Mouse (Mus musculus): ENCODE measurements around the gene Rhcg. TPM values are rescaled to one million over a fixed set of nuclear protein-coding genes. Genes with fewer than 3 reads are reported as not detected.

Rhcg gene
- not detected for polyA plus RNA-seq (2017; shearing (Covaris generic))

DNA sequence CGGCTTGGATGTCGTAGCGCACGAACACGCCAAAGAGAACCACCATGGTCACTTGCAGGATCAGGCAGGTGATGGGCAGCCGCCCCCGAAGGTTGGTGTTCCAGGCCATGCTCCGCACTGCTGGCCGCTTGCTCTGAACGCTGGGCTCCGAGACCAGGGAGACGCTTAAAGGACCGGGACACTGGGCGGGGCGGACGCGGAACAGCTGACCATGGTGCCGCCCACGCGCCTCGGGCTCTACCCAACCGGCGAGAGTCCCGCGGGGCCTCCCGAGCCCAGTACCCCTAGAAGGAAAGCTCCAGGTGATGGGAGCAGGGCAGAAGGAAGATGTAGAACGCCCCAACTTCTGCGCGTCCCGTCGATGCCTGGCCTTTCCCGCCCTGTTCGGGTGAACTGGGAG, at the start of gene Rhcg:
Rhcg (minus strand) TSS at position 240 of the 400 bp plus-strand sequence.
- ATAC-seq, result no peak

DNA sequence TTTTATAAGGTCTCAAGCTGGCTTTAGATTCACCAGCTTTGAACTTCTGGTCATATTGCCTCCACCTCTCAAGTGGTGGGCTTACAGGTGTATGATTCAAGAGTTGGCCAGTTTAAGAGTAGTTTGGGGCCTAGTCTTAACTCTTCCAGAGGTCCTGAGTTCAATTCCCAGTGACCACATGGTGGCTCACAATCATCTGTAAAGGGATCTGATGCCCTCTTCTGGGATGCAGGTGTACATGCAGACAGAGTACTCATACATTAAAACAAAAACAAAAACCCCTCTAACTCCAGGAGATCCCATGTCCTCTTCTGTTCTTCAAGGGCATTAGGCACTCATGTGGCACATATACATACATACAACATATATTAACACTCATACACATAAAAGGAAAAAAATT, 49.2 kb upstream of the Rhcg start:
- no peak for ATAC-seq

DNA sequence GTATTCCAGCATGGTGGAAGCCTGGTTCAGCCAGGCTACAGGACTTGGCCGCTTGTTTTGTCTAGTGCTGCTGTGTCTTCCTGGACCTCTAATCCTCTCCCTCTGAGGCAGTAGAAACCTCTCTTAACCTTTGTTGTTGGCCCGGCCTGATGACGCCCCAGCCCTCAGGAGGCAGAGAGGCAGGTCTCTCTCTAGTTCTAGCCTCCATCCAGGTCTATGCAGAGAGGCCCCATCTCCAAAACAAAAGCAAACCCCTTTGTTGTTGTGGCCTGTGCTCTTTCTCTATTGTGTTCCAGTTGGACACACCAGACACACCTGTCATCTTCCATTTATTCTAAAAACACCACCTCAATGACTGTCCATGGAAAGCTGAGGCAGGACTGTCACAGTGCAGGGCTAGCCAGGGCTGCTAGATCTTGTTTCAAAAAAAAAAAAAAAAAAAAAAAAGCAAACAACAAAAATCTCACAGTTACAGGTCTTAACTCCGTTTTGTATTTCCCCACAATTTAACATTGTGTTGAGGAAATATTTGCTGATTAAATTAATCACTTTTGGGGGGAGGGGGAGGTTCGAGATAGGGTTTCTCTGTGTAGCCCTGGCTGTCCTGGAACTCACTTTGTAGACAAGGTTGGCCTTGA, 43.9 kb upstream of the Rhcg start:
- no peak for ATAC-seq

DNA sequence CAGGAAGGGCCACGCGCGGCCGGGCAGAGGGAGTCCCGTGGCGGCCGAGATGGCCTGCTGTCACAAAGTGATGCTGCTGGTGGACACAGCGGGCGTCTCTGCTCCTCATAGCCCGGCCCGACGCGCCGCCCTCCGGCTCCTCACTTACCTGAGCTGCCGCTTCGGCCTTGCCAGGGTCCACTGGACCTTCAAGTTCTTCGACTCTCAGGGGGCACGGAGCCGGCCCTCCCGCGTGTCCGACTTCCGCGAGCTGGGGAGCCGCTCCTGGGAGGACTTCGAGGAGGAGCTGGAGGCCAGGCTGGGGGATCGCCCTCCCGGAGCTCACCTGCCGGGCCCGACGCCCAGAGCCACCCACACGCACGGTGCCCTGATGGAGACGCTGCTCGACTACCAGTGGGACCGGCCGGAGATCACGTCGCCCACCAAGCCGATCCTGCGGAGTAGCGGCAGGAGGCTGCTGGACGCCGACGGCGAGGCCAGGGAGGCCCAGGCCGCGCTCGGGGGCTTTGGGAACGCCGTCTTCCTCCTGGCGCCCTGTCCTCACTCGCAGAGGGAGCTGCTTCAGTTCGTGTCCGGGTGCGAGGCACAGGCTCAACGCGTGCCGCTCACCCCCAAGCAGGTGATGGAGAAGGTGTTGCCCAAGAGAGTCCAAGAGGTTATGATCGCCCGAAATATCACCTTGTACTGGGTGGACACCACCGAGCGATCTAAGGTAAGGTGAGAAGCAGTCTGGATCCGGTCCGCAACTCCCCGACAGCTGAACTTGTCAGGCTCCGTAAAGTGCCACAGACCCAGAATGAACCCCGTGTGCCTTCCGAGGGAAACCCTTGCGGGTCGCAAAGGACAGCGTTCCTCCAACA, 43.1 kb upstream of the Rhcg start:
- ATAC-seq, result peak; percentile 2

DNA sequence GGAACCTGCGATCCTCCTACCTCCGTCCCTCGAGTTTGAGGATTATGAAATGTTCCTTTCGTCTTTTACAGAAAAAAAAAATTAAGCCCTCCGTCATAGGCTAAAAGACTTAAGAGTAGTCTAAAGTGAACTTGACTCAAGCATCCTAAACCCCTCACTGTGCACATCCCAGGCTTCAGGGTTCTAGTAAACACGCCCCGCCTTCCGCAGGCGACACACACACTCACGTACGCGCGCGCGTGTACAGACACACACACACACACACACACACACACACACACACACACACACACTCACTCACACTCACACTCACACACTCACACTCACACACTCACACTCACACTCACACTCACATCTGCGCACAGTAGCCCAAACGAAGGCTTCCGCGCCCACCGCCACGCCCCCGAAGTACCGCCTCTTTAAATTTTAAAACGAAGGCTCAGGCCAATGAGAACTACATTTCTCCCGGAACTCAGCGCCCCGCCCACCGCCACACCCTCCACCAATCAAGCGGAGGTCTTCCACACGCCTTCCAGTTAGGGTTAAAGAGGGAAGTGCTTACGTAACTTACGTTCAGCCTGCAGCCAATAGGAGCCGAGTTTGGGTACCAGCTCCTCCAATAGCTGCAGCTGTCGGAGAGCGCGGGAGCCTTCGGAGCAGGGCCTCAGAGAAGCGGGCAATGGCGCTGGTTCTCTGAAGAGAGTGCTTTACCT, 42.3 kb upstream of the Rhcg start, which contains the start of gene Ticrr:
Ticrr (plus strand) TSS at position 619 of the 713 bp plus-strand sequence.
- peak; percentile 99 for ATAC-seq

DNA sequence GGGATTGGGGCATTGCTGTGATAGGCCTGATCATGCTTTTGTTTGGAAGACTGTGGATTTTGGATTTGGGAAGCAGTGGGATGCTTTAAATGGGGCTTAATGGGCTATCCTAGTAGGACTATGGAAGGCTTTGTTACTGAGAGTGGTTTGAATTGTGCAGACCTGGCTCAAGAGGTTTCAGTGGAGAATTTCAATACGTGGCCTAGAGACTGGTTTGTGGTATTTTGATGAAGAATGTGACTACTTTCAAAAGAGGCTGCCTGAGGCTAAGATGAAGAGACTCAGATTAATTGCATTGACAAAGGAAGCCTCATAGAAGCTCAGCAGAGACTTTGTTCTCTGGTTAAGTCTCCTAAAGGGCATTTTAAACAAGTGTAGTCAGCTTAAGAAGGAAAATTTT, 37.1 kb upstream of the Rhcg start:
- ATAC-seq, result no peak

DNA sequence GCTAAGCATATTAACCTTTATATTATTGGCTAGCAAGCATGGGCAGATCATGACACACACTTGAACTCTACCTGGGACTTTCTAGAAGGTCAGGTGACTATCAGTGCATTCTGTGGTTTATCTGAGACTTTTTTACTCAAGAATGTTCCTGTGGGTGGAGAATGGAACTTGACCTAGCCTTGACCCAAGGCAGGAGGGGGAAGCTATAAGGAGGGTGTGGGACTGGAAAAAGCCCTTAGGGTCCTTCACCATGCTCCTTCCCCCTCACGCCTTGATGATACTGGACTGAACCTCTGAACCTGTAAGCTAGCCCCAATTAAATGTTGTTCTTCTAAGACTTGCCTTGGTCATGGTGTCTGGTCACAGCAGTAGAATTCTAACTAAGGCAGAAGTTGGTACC, 36.7 kb upstream of the Rhcg start:
- ATAC-seq, result no peak

DNA sequence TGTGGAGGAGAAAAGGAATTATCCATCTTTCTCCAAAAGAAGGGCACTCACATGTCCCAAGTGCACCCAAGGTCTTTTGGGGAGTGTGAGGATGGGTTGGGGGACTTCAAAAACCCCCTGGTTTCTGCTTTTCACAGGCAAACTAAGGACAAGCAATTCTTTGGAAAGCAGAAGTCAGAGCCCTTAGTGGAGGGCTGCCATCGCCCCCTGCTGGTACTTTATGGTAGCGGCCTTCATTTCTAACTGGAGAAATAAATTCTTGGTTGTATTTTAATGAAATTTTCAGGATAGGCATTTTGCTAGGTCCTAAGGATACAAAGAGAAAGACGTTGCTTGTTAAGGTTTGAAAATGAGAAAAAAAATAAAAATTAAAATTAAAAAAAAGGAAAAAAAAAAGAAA, 31.5 kb upstream of the Rhcg start:
- ATAC-seq, result no peak

DNA sequence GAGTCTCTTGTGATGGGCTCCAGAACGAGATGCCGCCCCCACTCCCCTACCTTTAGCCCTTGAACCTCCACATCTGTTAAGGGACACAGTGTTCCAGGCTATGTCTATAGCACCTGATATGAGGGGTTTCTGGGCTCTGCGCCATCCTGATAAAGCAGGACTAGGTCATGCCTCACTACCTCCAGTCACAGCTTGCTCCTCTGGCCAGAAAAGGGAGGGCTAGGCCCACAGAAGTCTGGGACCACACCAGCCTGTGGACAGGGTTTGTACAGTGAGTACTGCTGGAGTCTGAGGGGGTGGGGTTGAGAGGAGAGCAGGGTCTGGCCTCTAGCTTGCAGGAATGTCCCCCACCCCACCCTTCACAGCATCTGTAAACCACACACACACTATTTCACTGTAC, 29.8 kb upstream of the Rhcg start:
- no peak for ATAC-seq

DNA sequence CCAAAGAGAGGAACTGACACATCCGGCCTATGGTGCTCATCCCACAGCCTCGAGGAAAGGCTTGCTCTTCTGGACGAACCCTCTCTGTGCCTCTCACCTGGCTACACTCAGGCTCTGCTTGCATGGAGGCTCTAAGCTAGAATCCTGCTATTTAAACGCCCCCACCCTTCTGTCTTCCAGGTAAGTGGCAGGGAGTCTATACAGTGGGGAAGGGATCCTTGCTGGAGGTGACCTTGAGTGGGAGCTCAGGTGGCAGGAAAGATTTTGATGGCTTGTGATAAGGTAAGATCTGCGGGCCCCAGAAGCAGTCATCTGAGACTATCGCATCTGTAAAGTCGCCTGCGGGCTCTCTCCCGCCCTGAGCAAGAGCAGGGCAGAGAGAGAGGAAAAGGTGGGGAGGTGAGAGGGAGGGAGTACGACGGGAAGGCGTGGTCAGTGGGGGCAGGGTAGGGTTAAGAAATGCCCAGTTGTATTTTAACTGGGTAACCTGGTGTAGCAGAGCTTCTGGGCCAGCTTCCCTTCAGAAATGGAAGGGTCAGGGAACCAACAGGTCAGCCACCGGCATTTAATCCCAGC, 14.4 kb upstream of the Rhcg start:
- ATAC-seq, result no peak

DNA sequence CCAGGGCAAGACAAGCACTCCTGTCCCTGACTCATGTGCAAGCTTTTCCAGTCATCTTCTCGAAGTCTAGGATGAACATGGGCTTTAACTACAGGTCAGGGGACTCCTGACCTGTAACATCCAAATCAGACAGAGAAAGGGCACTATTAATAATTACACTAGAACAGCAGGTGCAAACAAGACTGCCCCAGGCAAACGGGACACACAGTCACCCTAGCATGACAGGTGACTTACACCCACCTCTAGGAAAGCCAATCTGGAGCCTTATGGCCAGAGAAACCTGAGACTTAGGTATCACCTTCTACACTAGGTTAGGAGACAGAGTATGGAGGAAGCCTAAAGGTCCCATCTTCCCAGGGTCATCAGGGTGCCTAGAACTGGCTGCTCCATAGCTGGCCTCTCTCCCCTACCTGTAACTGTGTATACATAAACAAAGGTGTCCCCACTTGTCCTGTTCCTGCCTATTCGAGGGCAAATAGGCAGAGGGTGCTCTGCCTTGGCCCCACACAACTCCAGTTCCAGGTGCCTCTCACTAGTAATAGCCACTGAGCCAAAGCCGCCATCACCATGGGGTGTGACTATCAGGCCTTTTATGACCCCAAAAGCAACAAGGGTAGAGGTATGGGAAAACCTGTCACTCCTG, 10.9 kb upstream of the Rhcg start:
- no peak for ATAC-seq

DNA sequence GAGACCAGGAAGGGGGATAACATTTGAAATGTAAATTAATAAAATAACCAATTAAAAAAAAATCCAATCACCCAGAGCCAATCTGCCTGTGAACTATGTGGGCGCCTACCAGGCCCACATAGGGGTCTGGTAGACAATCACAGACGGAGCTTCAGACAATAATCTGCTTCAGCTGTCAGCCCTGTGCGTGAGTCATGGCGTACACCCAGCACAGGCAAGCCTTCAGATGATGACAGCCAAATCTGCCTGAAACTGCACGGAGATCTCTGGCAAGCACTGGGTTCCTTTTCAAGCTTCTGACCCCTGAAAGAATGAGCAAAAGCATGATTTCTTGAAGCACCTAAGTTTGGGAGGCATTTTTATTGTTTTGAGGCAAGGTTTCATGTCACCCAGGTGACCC, 8.7 kb upstream of the Rhcg start:
- ATAC-seq, result no peak

DNA sequence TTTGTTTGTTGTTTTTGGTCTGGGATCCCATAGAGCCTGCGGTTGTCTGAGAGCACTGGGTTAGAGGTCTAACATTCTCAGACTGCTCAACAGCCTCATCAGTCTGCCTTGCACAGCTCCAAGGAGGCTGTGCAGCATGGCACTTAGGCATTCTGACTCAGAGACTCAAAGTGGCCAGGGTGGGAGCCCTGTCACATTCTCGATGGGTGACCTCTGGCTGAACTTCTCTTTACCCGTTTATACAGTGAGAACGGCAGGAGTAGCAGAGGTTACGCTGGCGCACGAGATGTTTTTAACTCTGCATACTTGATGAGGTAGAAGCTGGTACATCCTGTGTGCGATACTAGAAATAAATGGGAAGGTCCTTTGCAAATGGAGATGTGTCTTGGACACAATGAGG, 5.6 kb upstream of the Rhcg start:
- no peak for ATAC-seq

DNA sequence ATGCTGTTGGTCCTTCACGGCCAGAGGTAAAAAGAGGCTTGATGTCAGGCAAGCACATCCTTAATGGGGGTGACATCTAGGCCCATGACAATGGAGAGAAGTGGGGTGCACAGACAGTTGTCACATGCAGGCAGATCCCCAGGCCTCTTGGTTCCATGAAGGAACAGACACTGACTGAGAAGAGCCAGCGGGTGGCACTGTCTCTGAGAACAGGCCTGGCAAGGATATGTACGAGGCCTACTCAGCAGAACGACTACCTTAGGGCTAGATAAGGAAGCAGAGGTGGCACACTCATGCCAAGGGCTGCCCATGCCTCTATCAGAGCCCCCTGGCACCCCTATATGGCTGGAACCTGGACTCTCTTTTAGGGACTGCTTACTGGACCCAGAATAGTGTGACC, 2.0 kb upstream of the Rhcg start:
- no peak for ATAC-seq

DNA sequence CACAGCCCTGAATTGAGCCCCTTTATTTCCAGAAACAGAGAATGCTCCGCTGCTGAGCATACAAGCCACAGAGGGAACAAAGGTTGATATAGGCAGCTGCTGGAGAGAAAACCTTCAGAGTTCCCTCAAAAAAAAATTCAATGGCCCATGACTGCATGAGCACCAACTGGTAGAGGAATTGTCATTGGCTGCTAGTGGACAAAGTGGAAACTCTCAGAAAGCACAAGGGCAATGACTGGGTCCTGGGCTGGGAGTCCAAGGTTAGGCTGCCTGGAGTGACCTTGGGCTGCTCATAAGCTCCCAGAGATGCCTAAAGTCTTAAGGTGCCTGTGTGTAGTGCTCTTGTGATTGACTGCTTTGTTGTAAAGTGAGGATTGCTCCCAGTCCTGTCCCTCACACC, 1.5 kb downstream of the Rhcg start:
- ATAC-seq, result no peak

DNA sequence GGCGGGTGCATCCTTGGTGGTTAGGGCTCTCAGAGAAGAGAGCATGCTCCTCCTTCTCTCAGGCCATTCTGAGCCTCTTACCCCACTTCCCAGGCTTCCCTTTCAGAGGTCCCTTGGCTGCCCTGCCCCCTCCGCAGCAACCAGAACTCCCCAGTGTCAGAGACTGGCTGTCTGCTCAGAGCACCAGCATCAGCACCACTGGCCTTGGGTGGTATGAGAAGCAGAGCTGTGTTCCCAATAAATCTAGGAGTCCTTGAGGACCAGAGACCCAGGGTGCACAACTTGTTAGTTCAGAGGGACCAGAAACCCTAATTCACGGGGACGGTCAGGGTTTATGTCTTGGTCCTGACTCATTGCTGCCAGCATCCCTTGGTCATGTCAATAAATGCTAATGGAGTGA, 2.4 kb downstream of the Rhcg start:
- no peak for ATAC-seq

DNA sequence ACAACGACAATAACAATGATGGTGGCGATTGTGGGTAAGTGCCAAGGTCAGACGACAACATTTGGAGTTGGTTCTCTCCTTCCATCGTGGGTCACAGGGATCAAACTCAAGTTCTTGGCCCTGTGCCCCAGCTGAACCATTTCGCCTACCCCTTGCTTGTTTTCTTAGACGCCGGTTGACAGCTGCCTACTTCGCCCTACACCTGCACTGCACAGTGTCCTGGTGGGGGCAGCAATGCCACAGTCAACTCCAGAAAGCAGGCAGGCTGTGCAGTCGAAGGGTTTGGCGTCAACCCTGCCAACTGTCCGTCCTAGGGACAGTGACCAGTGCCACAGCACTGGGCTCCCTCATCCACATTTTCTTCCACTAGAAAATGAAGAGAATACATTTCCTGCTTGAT, 4.1 kb downstream of the Rhcg start:
- ATAC-seq, result no peak

DNA sequence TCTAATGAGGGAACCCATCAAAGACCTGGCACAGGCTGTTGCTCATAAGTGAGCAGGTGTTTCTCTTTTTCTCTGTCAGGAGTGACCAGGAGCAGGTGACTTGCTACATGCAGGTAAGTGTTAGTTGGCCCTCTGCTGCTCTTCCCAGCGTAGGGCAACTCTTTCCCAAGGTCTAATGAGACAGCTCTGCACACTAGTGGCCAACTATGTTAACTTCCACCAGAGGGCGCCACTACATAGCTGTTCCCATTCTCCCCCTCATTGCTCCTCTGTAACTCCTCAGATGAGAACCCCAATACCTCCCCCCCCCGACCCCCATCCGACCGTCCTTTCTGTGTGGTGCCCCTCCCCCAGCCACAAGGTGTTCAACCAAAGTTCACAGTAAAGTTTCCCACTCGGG, 4.7 kb downstream of the Rhcg start:
- ATAC-seq, result no peak

DNA sequence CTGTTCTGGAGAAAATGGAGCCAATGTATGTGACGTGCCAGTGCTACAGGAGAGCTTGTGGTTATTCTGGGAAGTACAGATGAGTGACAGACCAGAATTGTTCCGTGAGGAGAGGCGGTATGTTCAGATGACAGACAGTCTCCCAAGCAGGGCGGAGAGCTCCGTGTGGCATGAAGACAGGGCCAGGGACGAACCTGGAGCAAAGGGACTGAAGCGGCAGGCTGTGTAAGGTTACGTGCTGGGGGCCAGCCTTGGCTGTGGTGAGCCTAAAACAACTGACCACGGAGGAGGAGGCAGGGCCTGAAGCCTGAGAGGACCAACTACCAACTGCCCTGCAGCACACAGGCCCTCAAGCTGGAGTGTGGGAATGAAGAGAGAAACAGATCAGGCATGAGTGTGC, 5.6 kb downstream of the Rhcg start:
- no peak for ATAC-seq

DNA sequence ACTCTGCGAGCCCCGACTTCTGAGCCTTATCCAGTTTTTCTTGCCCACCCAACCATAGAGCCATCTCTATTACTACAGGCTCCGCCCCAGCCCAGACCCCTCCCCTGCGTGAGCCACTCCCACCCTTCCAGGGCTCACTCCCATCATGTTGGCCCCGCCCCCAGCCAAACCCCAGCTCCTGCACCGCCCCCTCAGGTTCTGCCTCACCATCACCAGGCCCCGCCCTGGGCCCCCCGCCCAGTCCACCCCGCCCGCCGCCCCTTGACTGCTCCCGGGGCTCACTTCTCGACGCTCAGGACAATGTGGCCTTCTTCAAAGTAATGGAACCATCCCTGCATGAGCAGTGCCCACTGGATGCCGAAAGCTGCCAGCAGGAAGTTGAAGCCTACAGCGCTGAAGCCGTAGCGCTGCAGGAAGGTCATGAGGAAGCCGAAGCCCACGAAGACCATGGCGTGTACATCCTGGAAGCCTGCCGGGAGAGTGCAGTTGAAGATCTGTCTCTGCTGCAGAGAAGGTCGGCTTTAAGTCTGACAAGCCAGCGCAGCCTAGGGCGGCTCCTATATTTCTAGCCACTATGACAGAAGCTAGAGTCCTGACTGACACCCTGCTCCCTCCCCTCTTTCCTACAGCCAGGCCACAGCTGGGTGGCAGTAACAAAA, 10.1 kb downstream of the Rhcg start:
- no peak for ATAC-seq

DNA sequence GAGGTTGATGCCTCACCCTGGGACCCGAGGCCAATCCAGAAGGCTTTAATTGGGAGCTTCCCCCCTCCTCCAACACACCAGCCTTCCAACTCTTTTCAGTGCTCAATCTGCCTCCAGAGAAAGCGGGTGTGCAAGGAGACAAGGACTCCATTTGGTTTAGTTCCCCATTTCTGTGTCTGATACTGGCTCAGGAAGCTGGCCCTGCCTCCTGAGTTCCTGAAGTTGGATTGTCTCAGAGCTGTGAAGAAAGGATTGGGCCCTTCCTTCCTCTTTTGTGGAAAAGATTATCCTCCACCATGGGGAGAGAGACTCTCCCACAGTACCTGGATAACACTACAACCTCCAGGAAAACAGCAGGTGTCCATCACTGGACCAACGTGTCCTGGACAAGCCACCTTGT, 10.7 kb downstream of the Rhcg start:
- no peak for ATAC-seq

DNA sequence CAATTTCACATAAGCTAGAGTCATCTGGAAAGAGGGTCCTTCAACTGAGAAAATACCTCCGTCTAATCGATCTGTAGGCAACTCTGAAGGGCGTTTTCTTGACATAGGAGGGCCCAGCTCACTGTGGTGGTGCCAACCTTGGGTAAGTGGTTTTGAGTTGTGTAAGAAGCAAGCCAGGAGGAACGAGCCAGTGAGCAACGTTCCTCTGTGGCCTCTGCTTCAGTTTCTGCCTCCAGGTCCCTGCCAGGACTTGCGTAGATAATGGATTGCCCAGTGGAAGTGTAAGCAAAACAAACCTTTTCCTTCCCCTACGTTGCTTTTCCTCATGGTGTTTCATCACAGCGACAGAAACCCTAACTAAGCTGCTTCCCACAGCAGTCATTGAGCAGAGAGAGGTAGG, 15.5 kb downstream of the Rhcg start:
- ATAC-seq, result no peak
